Mouse (Mus musculus) stomach, postnatal 0 days (tissue): Measurements from ENCODE around the gene Abl2.

ENCODE experiments used
- CTCF ChIP-seq: IDR thresholded peaks from 2 replicates; pipeline ENCODE4 v1.5.1; 2016; ENCODE audit warnings: antibody characterized with exemption, low read depth, mild to moderate bottlenecking, moderate library complexity
- EP300 ChIP-seq: optimal IDR thresholded peaks from 2 replicates; pipeline ENCODE3; 2016; ENCODE audit warnings: antibody characterized with exemption

- no peak for TF ChIP-seq CTCF
- no peak for TF ChIP-seq EP300
Observed at GRCm38 (mm10) chr1:156597089-156597488, 38.5 kb downstream of the Abl2 start.
